Mouse (Mus musculus) cerebellum, adult 2 months (tissue): ENCODE results near the gene Dnajc1. TPM values are rescaled to one million over a fixed set of nuclear protein-coding genes. Genes with fewer than 3 reads are reported as not detected.

Experiments used
- DNase-seq, 2 experiments: peaks; one replicate each; pipeline ENCODE4 v3.0.0; 2021
- H3K27ac ChIP-seq: fragments of 200-500 bp; 2 replicates; pipeline ENCODE4 v1.5.1; 2012; ENCODE audit warnings: low read length, control low read depth, inconsistent platforms; ENCODE audit not compliant: insufficient read depth
- H3K27me3 ChIP-seq: fragments of 200-500 bp; 2 replicates; pipeline ENCODE4 v1.6.1; 2012; ENCODE audit warnings: inconsistent platforms, mild to moderate bottlenecking, low read length, moderate library complexity; ENCODE audit not compliant: control insufficient read depth, insufficient read depth
- H3K4me1 ChIP-seq: fragments of 200-500 bp; 2 replicates; pipeline ENCODE4 v1.6.1; 2011; ENCODE audit warnings: low read length; ENCODE audit not compliant: control insufficient read depth, insufficient read depth
- H3K4me3 ChIP-seq: fragments of 200-500 bp; replicated peaks from 2 replicates; pipeline ENCODE3; 2011; ENCODE audit warnings: mild to moderate bottlenecking, low read depth, low read length, control low read depth; ENCODE audit not compliant: insufficient read depth
- CTCF ChIP-seq: fragments of 200-500 bp; IDR thresholded peaks from 2 replicates; pipeline ENCODE4 v1.5.1; 2011; ENCODE audit warnings: low read depth, mild to moderate bottlenecking, control low read depth, low read length, moderate library complexity, borderline replicate concordance; ENCODE audit not compliant: insufficient read depth
- POLR2A ChIP-seq: fragments of 200-500 bp; IDR thresholded peaks from 2 replicates; pipeline ENCODE4 v1.6.1; 2011; ENCODE audit warnings: low read length, control low read depth, borderline replicate concordance; ENCODE audit not compliant: insufficient read depth
- WGBS: fragments of 180-500 bp; shearing (Covaris S2); methylation state at CpG from one replicate; pipeline ENCODE4 v1.1.7; 2018; 5-methylcytosine and 5-hydroxymethylcytosine counted together
- polyA plus RNA-seq: library from polyadenylated mRNA; depleted of rRNA; stranded (reverse); fragments of >200 nt; gene quantifications from 2 replicates; pipeline ENCODE4 v1.2.3, GENCODE M21; 2012

Dnajc1 gene
- polyA plus RNA-seq, 1 experiment: 12.9 TPM

- Histone ChIP-seq H3K27me3 (no peaks in the 10 kb centered on the region), H3K4me1 (no peaks in the 10 kb centered on the region), H3K27ac (no peak overlapping the region), H3K4me3 (no peak overlapping the region)
- TF ChIP-seq POLR2A (no peak), CTCF (no peak)
- no peak for DNase-seq
Measured at GRCm38 (mm10) chr2:18381662-18382061, 11.0 kb downstream of the Dnajc1 start.

- no peak for TF ChIP-seq CTCF
- no peak for TF ChIP-seq POLR2A
- Histone ChIP-seq H3K4me1 (no peaks in the 10 kb centered on the region), H3K4me3 (no peak overlapping the region), H3K27me3 (no peaks in the 10 kb centered on the region), H3K27ac (no peak overlapping the region)
- DNase-seq: no peak
- WGBS: 71% methylated on average over 11 of the region's 11 CpGs
Measured at GRCm38 (mm10) chr2:18372400-18373182, 20.0 kb downstream of the Dnajc1 start.

GRCm38 (mm10) chr2:18370794-18371498 lies 21.7 kb downstream of the Dnajc1 start:
- TF ChIP-seq POLR2A: no peak
- TF ChIP-seq CTCF: no peak
- Histone ChIP-seq H3K27me3 (no peaks in the 10 kb centered on the region), H3K4me3 (no peak overlapping the region), H3K27ac (no peak overlapping the region), H3K4me1 (no peaks in the 10 kb centered on the region)
- WGBS: 91% methylated on average over 4 of the region's 4 CpGs
- no peak for DNase-seq

GRCm38 (mm10) chr2:18364402-18364801 lies 28.2 kb downstream of the Dnajc1 start:
- H3K27me3 ChIP-seq: no peaks in the 10 kb centered on the region
- H3K4me3 ChIP-seq: no peak overlapping the region
- TF ChIP-seq POLR2A (no peak), CTCF (no peak)
- WGBS: 90% methylated on average over 1 of the region's 1 CpGs
- no peak for DNase-seq
- no peak overlapping the region for H3K27ac ChIP-seq
- H3K4me1 ChIP-seq: no peaks in the 10 kb centered on the region

GRCm38 (mm10) chr2:18355293-18355692 lies 37.3 kb downstream of the Dnajc1 start:
- no peak overlapping the region for H3K4me3 ChIP-seq
- no peak overlapping the region for H3K27ac ChIP-seq
- H3K27me3 ChIP-seq: no peaks in the 10 kb centered on the region
- no peak for TF ChIP-seq POLR2A
- no peak for TF ChIP-seq CTCF
- no peak for DNase-seq
- H3K4me1 ChIP-seq: no peaks in the 10 kb centered on the region; the same call in 1 of the 2 replicates

GRCm38 (mm10) chr2:18352620-18353019 lies 40.0 kb downstream of the Dnajc1 start:
- no peaks in the 10 kb centered on the region for H3K27me3 ChIP-seq
- 90% methylated on average over 2 of the region's 2 CpGs for WGBS
- no peak overlapping the region for H3K4me3 ChIP-seq
- no peak for DNase-seq
- no peaks in the 10 kb centered on the region; the same call in 1 of the 2 replicates for H3K4me1 ChIP-seq
- TF ChIP-seq POLR2A (no peak), CTCF (peak; percentile 27; the same call in 1 of the 2 replicates)
- no peak overlapping the region for H3K27ac ChIP-seq

GRCm38 (mm10) chr2:18343464-18343863 lies 49.2 kb downstream of the Dnajc1 start:
- no peak overlapping the region for H3K27ac ChIP-seq
- 47% methylated on average over 2 of the region's 2 CpGs for WGBS
- TF ChIP-seq POLR2A (no peak), CTCF (peak; percentile 43; the same call in 1 of the 2 replicates)
- H3K4me3 ChIP-seq: no peak overlapping the region
- no peaks in the 10 kb centered on the region for H3K4me1 ChIP-seq
- H3K27me3 ChIP-seq: no peaks in the 10 kb centered on the region
- DNase-seq: peak in 1 of 2 experiments; percentile 44

- H3K27me3 ChIP-seq: no peaks in the 10 kb centered on the region
- 95% methylated on average over 2 of the region's 2 CpGs for WGBS
- H3K4me1 ChIP-seq: no peaks in the 10 kb centered on the region
- no peak overlapping the region for H3K4me3 ChIP-seq
- DNase-seq: no peak
- H3K27ac ChIP-seq: no peak overlapping the region
- no peak for TF ChIP-seq CTCF
- no peak for TF ChIP-seq POLR2A
Measured at GRCm38 (mm10) chr2:18318671-18319070, 74.0 kb downstream of the Dnajc1 start.
